Mouse (Mus musculus) stomach, postnatal 0 days (tissue): ENCODE results near the gene Ifnl3.

Experiments
- CTCF ChIP-seq: IDR thresholded peaks from 2 replicates; pipeline ENCODE4 v1.5.1; 2016; ENCODE audit warnings: antibody characterized with exemption, low read depth, mild to moderate bottlenecking, moderate library complexity
- EP300 ChIP-seq: optimal IDR thresholded peaks from 2 replicates; pipeline ENCODE3; 2016; ENCODE audit warnings: antibody characterized with exemption

GRCm38 (mm10) chr7:28505585-28505984, 17.1 kb upstream of the Ifnl3 start:
- TF ChIP-seq CTCF (no peak), EP300 (no peak)
